Mouse (Mus musculus): Measurements from ENCODE around the gene C3. TPM values are rescaled to one million over a fixed set of nuclear protein-coding genes. Genes with fewer than 3 reads are reported as not detected.

C3 gene
- polyA plus RNA-seq, 1 experiment from 2014 or later, result 2.7 TPM

- no peak for ATAC-seq (ENCODE audit: low FRiP score)
- H3K4me1 ChIP-seq (replicated peaks; ENCODE audit: control insufficient read depth, insufficient read depth, low read length), result no peaks in the 10 kb centered on the region
- no peaks in the 10 kb centered on the region for H3K9me3 ChIP-seq (ENCODE audit: control insufficient read depth, low read length)
- no peak overlapping the region for H3K27ac ChIP-seq
- H3K4me3 ChIP-seq (replicated peaks; ENCODE audit: low read length), result no peak overlapping the region
- H3K9ac ChIP-seq, result no peak overlapping the region
- H3K36me3 ChIP-seq (replicated peaks; ENCODE audit: control insufficient read depth, insufficient read depth), result peaks cover 9% of the 10 kb centered on the region; the same call in 1 of the 2 replicates
- no peaks in the 10 kb centered on the region for H3K27me3 ChIP-seq (ENCODE audit: control insufficient read depth, insufficient read depth, low read length)
- DNase-seq (ENCODE audit: low spot score), result no peak
- H3K4me2 ChIP-seq (replicated peaks), result no peak overlapping the region
- 76% methylated on average over 6 of the region's 6 CpGs for WGBS
These were observed 2.8 kb upstream of the C3 start for GRCm38 (mm10) chr17:57230728-57231125.

- Histone ChIP-seq H3K27me3 (ENCODE audit: control insufficient read depth, insufficient read depth, low read length) (no peaks in the 10 kb centered on the region), H3K36me3 (replicated peaks; ENCODE audit: control insufficient read depth, insufficient read depth) (peaks cover 6% of the 10 kb centered on the region; the same call in 1 of the 2 replicates), H3K9ac (no peak overlapping the region), H3K4me3 (replicated peaks; ENCODE audit: low read length) (no peak overlapping the region), H3K27ac (no peak overlapping the region), H3K4me2 (replicated peaks) (no peak overlapping the region), H3K4me1 (replicated peaks; ENCODE audit: control insufficient read depth, insufficient read depth, low read length) (no peaks in the 10 kb centered on the region), H3K9me3 (ENCODE audit: control insufficient read depth, low read length) (no peaks in the 10 kb centered on the region)
- ATAC-seq (ENCODE audit: low FRiP score) (no peak), DNase-seq (ENCODE audit: low spot score) (no peak)
- WGBS, result 71% methylated on average over 15 of the region's 15 CpGs
These were observed 2.2 kb upstream of the C3 start for GRCm38 (mm10) chr17:57229851-57230727.

- 86% methylated on average over 3 of the region's 3 CpGs for WGBS
- Histone ChIP-seq H3K27ac (no peak overlapping the region), H3K27me3 (ENCODE audit: control insufficient read depth, insufficient read depth, low read length) (no peaks in the 10 kb centered on the region)
These were observed 937 bp upstream of the C3 start for GRCm38 (mm10) chr17:57228873-57229272.

GRCm38 (mm10) chr17:57227468-57227867 lies 468 bp downstream of the C3 start:
- Histone ChIP-seq H3K27ac (no peak overlapping the region), H3K36me3 (replicated peaks; ENCODE audit: control insufficient read depth, insufficient read depth) (no peaks in the 10 kb centered on the region), H3K4me1 (replicated peaks; ENCODE audit: control insufficient read depth, insufficient read depth, low read length) (no peaks in the 10 kb centered on the region), H3K9ac (no peak overlapping the region), H3K4me3 (replicated peaks; ENCODE audit: low read length) (no peak overlapping the region), H3K4me2 (replicated peaks) (no peak overlapping the region), H3K27me3 (ENCODE audit: control insufficient read depth, insufficient read depth, low read length) (no peaks in the 10 kb centered on the region), H3K9me3 (ENCODE audit: control insufficient read depth, low read length) (no peaks in the 10 kb centered on the region)
- ATAC-seq (ENCODE audit: low FRiP score), result no peak
- no peak for DNase-seq (ENCODE audit: low spot score)
- 90% methylated on average over 2 of the region's 2 CpGs for WGBS

More at GRCm38 (mm10) chr17:57228873-57229272, 937 bp upstream of the C3 start:
- ATAC-seq (ENCODE audit: low FRiP score) (no peak), DNase-seq (ENCODE audit: low spot score) (no peak)
- Histone ChIP-seq H3K9me3 (ENCODE audit: control insufficient read depth, low read length) (no peaks in the 10 kb centered on the region), H3K9ac (no peak overlapping the region), H3K4me3 (replicated peaks; ENCODE audit: low read length) (no peak overlapping the region), H3K36me3 (replicated peaks; ENCODE audit: control insufficient read depth, insufficient read depth) (no peaks in the 10 kb centered on the region), H3K4me2 (replicated peaks) (no peak overlapping the region), H3K4me1 (replicated peaks; ENCODE audit: control insufficient read depth, insufficient read depth, low read length) (no peaks in the 10 kb centered on the region)

GRCm38 (mm10) chr17:57223313-57223712 lies 4.6 kb downstream of the C3 start:
- no peak overlapping the region for H3K4me2 ChIP-seq (replicated peaks)
- DNase-seq (ENCODE audit: low spot score), result no peak
- WGBS, result 78% methylated on average over 9 of the region's 9 CpGs
- no peaks in the 10 kb centered on the region for H3K4me1 ChIP-seq (replicated peaks; ENCODE audit: control insufficient read depth, insufficient read depth, low read length)
- H3K27ac ChIP-seq, result no peak overlapping the region
- ATAC-seq (ENCODE audit: low FRiP score), result no peak
- no peaks in the 10 kb centered on the region for H3K36me3 ChIP-seq (replicated peaks; ENCODE audit: control insufficient read depth, insufficient read depth)
- no peaks in the 10 kb centered on the region for H3K9me3 ChIP-seq (ENCODE audit: control insufficient read depth, low read length)
- no peaks in the 10 kb centered on the region for H3K27me3 ChIP-seq (ENCODE audit: control insufficient read depth, insufficient read depth, low read length)
- no peak overlapping the region for H3K4me3 ChIP-seq (replicated peaks; ENCODE audit: low read length)
- no peak overlapping the region for H3K9ac ChIP-seq

- ATAC-seq (ENCODE audit: low FRiP score) (no peak), DNase-seq (ENCODE audit: low spot score) (no peak)
- Histone ChIP-seq H3K9ac (no peak overlapping the region), H3K27me3 (ENCODE audit: control insufficient read depth, insufficient read depth, low read length) (no peaks in the 10 kb centered on the region), H3K4me2 (replicated peaks) (no peak overlapping the region), H3K9me3 (ENCODE audit: control insufficient read depth, low read length) (no peaks in the 10 kb centered on the region), H3K4me3 (replicated peaks; ENCODE audit: low read length) (no peak overlapping the region), H3K4me1 (replicated peaks; ENCODE audit: control insufficient read depth, insufficient read depth, low read length) (no peaks in the 10 kb centered on the region), H3K27ac (no peak overlapping the region), H3K36me3 (replicated peaks; ENCODE audit: control insufficient read depth, insufficient read depth) (no peaks in the 10 kb centered on the region)
- 83% methylated on average over 4 of the region's 4 CpGs for WGBS
These were observed 6.0 kb downstream of the C3 start for GRCm38 (mm10) chr17:57221911-57222310.

- no peak for DNase-seq (ENCODE audit: low spot score)
- H3K4me2 ChIP-seq (replicated peaks), result no peak overlapping the region
- 21% methylated on average over 3 of the region's 3 CpGs for WGBS
These were observed 8.1 kb downstream of the C3 start for GRCm38 (mm10) chr17:57219884-57220207.

GRCm38 (mm10) chr17:57219167-57219883 lies 8.6 kb downstream of the C3 start:
- ATAC-seq (ENCODE audit: low FRiP score) (no peak), DNase-seq (ENCODE audit: low spot score) (peak; percentile 28)
- no peak overlapping the region for H3K9ac ChIP-seq
- H3K27ac ChIP-seq, result no peak overlapping the region
- H3K4me1 ChIP-seq (replicated peaks; ENCODE audit: control insufficient read depth, insufficient read depth, low read length), result no peaks in the 10 kb centered on the region
- no peaks in the 10 kb centered on the region for H3K9me3 ChIP-seq (ENCODE audit: control insufficient read depth, low read length)
- no peak overlapping the region for H3K4me2 ChIP-seq (replicated peaks)
- H3K27me3 ChIP-seq (ENCODE audit: control insufficient read depth, insufficient read depth, low read length), result no peaks in the 10 kb centered on the region
- H3K36me3 ChIP-seq (replicated peaks; ENCODE audit: control insufficient read depth, insufficient read depth), result no peaks in the 10 kb centered on the region
- no peak overlapping the region for H3K4me3 ChIP-seq (replicated peaks; ENCODE audit: low read length)
- WGBS, result 27% methylated on average over 11 of the region's 11 CpGs

More at GRCm38 (mm10) chr17:57219884-57220207, 8.1 kb downstream of the C3 start:
- Histone ChIP-seq H3K27me3 (ENCODE audit: control insufficient read depth, insufficient read depth, low read length) (no peaks in the 10 kb centered on the region), H3K36me3 (replicated peaks; ENCODE audit: control insufficient read depth, insufficient read depth) (no peaks in the 10 kb centered on the region), H3K4me1 (replicated peaks; ENCODE audit: control insufficient read depth, insufficient read depth, low read length) (no peaks in the 10 kb centered on the region), H3K27ac (no peak overlapping the region), H3K4me3 (replicated peaks; ENCODE audit: low read length) (no peak overlapping the region), H3K9ac (no peak overlapping the region), H3K9me3 (ENCODE audit: control insufficient read depth, low read length) (no peaks in the 10 kb centered on the region)
- ATAC-seq (ENCODE audit: low FRiP score), result no peak

- Histone ChIP-seq H3K27me3 (ENCODE audit: control insufficient read depth, insufficient read depth, low read length) (no peaks in the 10 kb centered on the region), H3K4me1 (replicated peaks; ENCODE audit: control insufficient read depth, insufficient read depth, low read length) (no peaks in the 10 kb centered on the region), H3K4me2 (replicated peaks) (no peak overlapping the region), H3K36me3 (replicated peaks; ENCODE audit: control insufficient read depth, insufficient read depth) (no peaks in the 10 kb centered on the region), H3K9me3 (ENCODE audit: control insufficient read depth, low read length) (no peaks in the 10 kb centered on the region), H3K9ac (no peak overlapping the region), H3K27ac (no peak overlapping the region), H3K4me3 (replicated peaks; ENCODE audit: low read length) (no peak overlapping the region)
- DNase-seq (ENCODE audit: low spot score) (no peak), ATAC-seq (ENCODE audit: low FRiP score) (no peak)
- WGBS, result 77% methylated on average over 12 of the region's 12 CpGs
These were observed 9.5 kb downstream of the C3 start for GRCm38 (mm10) chr17:57218335-57218900.

Measured in hindbrain, embryonic 14.5 days (tissue).